Mouse (Mus musculus) thymus, adult 2 months (tissue): Measurements from ENCODE around the gene Eefsec. TPM values are rescaled to one million over a fixed set of nuclear protein-coding genes. Genes with fewer than 3 reads are reported as not detected.

Experiments
- DNase-seq: peaks from one replicate; pipeline ENCODE4 v3.0.0; 2021
- H3K27ac ChIP-seq: fragments of 200-500 bp; 2 replicates; pipeline ENCODE4 v1.5.1; 2012; ENCODE audit warnings: low read length, control low read depth; ENCODE audit not compliant: control insufficient read depth, insufficient read depth
- H3K27me3 ChIP-seq: fragments of 200-500 bp; 2 replicates; pipeline ENCODE4 v1.6.1; 2012; ENCODE audit warnings: mild to moderate bottlenecking, low read length, moderate library complexity, mixed read lengths; ENCODE audit not compliant: control insufficient read depth, insufficient read depth
- H3K36me3 ChIP-seq: fragments of 200-500 bp; 2 replicates; pipeline ENCODE4 v1.6.1; 2012; ENCODE audit warnings: mild to moderate bottlenecking, low read length, moderate library complexity; ENCODE audit not compliant: control insufficient read depth, insufficient read depth
- H3K4me1 ChIP-seq: fragments of 200-500 bp; replicated peaks from 2 replicates; pipeline ENCODE4 v1.6.1; 2012; ENCODE audit warnings: low read length; ENCODE audit not compliant: control insufficient read depth, insufficient read depth
- H3K4me3 ChIP-seq: fragments of 200-500 bp; 2 replicates; pipeline ENCODE4 v1.5.1; 2012; ENCODE audit warnings: mild to moderate bottlenecking, low read length, control low read depth, moderate library complexity; ENCODE audit not compliant: control insufficient read depth, insufficient read depth
- CTCF ChIP-seq: fragments of 200-500 bp; IDR thresholded peaks from 2 replicates; pipeline ENCODE4 v1.5.1; 2012; ENCODE audit warnings: mild to moderate bottlenecking, control low read depth, low read length, moderate library complexity, borderline replicate concordance; ENCODE audit not compliant: control insufficient read depth, poor library complexity, insufficient read depth; ENCODE audit errors: extremely low read depth
- POLR2A ChIP-seq: fragments of 200-500 bp; IDR thresholded peaks from 2 replicates; pipeline ENCODE4 v1.6.1; 2012; ENCODE audit warnings: mild to moderate bottlenecking, low read length, control low read depth, moderate library complexity; ENCODE audit not compliant: control insufficient read depth, poor library complexity, insufficient read depth; ENCODE audit errors: extremely low read depth
- WGBS: fragments of 180-500 bp; shearing (Covaris S2); methylation state at CpG from one replicate; pipeline ENCODE4 v1.1.7; 2018; 5-methylcytosine and 5-hydroxymethylcytosine counted together
- polyA plus RNA-seq: library from polyadenylated mRNA; depleted of rRNA; stranded (reverse); fragments of >200 nt; gene quantifications from 2 replicates; pipeline ENCODE4 v1.2.3, GENCODE M21; 2012

Eefsec gene
- polyA plus RNA-seq, 1 experiment = 79.5 TPM

DNA sequence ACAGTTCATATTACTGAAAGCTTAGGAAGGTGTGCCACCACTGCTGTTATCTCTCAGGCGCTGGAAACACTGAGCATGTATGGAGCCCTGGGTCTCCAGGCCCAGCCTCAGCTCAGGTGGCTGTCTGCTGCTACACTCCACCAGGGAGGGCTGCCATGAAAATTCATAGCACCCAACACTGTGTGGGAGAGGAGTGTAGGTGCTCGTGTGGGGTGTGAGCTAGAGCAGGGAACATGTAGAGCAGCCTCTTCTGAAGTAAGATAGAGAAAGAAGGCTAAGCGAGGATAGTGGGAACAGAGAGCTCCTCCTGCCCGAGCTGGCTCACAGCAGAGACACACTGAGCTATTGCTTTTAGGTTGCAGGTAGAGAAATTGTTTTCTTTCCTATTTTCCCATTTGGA is 170.1 kb downstream of the Eefsec start:
- Histone ChIP-seq H3K4me1 (no peaks in the 10 kb centered on the region), H3K36me3 (peaks cover 6% of the 10 kb centered on the region), H3K27me3 (no peaks in the 10 kb centered on the region), H3K27ac (no peak overlapping the region), H3K4me3 (no peak overlapping the region)
- TF ChIP-seq POLR2A (no peak), CTCF (no peak)
- DNase-seq = no peak
- 93% methylated on average over 4 of the region's 4 CpGs for WGBS

DNA sequence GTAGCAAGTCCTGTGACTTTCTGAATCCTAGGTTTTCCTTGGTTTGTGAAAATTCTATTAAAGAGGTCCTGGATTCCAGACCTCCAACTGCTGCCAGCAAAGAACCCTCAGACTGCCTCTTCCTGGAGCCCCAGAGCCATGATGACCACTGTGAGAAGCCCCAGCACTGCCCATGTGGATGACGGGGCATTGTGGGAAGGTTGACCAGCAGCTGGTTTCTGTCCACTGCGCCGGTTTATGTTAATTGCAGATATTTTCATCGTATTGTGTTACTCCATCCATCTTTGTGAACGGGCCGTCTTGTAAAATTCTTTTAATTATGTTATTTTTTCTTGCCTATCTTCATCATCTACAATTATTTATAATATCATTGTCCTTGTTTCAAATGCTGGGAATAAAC is 171.7 kb downstream of the Eefsec start:
- Histone ChIP-seq H3K4me3 (no peak overlapping the region), H3K27me3 (no peaks in the 10 kb centered on the region), H3K4me1 (no peaks in the 10 kb centered on the region), H3K27ac (no peak overlapping the region), H3K36me3 (no peaks in the 10 kb centered on the region; the same call in 1 of the 2 replicates)
- 98% methylated on average over 6 of the region's 6 CpGs for WGBS
- TF ChIP-seq POLR2A = no peak
- no peak for TF ChIP-seq CTCF
- no peak for DNase-seq

GRCm38 (mm10) chr6:88267970-88268369 is 178.4 kb downstream of the Eefsec start:
- no peak overlapping the region for H3K4me3 ChIP-seq
- 98% methylated on average over 2 of the region's 2 CpGs for WGBS

GRCm38 (mm10) chr6:88267068-88267467 is 179.3 kb downstream of the Eefsec start:
- TF ChIP-seq CTCF (no peak), POLR2A (no peak)
- Histone ChIP-seq H3K27ac (no peak overlapping the region), H3K4me1 (no peaks in the 10 kb centered on the region), H3K4me3 (no peak overlapping the region), H3K36me3 (no peaks in the 10 kb centered on the region), H3K27me3 (no peaks in the 10 kb centered on the region)
- DNase-seq = no peak
- WGBS = 93% methylated on average over 3 of the region's 3 CpGs

More at GRCm38 (mm10) chr6:88267970-88268369, 178.4 kb downstream of the Eefsec start:
- Histone ChIP-seq H3K27me3 (no peaks in the 10 kb centered on the region), H3K4me1 (no peaks in the 10 kb centered on the region), H3K36me3 (no peaks in the 10 kb centered on the region), H3K27ac (no peak overlapping the region)
- DNase-seq = no peak
- TF ChIP-seq CTCF (no peak), POLR2A (no peak)

DNA sequence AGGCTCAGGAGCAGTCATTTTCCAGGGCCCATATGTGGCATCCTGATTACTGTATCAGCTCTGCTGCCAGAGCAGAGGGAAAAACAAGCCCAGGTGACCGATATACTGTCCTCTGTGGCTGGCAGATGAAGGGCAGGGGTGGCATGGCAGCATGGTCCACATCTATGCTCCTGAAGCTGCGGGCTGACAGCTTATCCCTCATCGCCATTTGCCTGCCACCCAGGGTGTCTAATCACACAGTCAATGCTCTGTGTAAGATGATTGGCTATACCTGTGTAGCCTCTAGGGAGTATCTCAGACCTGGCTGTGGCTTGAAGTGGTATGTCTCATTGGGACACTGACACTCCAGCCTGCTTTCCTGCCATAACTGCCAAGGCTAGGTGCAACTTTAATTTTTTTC is 180.3 kb downstream of the Eefsec start:
- 95% methylated on average over 3 of the region's 3 CpGs for WGBS

DNA sequence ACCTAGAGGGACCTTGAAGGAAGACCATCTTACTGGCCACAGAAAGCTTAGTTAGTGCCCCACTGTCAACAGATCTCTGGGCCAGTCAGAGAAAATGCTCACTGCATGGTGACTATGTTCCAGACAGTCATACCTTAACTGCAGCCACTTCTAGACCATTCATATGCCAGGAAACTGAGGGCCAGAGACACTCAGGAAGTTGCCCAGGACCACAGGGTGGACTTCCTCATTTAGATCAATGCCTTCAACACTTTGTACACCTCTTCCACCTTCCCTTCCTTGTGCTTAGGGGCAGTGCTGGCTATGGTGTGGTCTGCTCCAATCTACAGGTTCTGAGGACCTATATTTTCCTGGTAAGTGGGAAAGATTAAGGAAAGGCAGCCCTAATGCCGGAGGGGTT is 181.0 kb downstream of the Eefsec start:
- TF ChIP-seq CTCF (no peak), POLR2A (no peak)
- Histone ChIP-seq H3K4me1 (no peaks in the 10 kb centered on the region), H3K36me3 (no peaks in the 10 kb centered on the region), H3K27ac (no peak overlapping the region), H3K4me3 (no peak overlapping the region), H3K27me3 (no peaks in the 10 kb centered on the region)
- no peak for DNase-seq
- 97% methylated on average over 1 of the region's 1 CpGs for WGBS

More for the DNA sequence above, 180.3 kb downstream of the Eefsec start:
- TF ChIP-seq CTCF = no peak
- TF ChIP-seq POLR2A = no peak
- H3K4me3 ChIP-seq = no peak overlapping the region
- H3K4me1 ChIP-seq = no peaks in the 10 kb centered on the region
- DNase-seq = no peak
- no peaks in the 10 kb centered on the region for H3K36me3 ChIP-seq
- no peaks in the 10 kb centered on the region for H3K27me3 ChIP-seq
- no peak overlapping the region for H3K27ac ChIP-seq

DNA sequence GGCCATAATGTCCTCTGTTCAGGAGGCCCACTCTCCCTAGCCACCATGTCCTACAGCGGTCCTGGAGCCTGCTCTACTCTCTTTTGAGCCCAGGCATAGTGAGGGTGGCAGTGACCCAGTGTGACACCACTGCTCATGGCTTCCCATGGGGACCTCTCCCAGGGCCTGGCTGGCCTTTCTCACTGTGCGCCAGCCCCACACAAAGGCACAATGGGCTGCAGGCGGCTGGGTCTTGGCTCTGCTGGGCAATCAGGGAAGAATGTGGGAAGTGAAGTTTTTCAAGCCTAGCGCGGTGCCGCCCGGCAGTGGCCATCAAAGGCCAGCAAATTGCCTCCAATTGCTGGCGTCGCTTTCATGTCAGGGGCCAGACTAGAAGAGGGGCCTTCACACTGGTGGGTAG is 184.2 kb downstream of the Eefsec start:
- TF ChIP-seq CTCF = no peak
- no peak for TF ChIP-seq POLR2A
- no peak for DNase-seq
- Histone ChIP-seq H3K27ac (no peak overlapping the region), H3K4me1 (no peaks in the 10 kb centered on the region), H3K27me3 (no peaks in the 10 kb centered on the region), H3K4me3 (no peak overlapping the region), H3K36me3 (peaks cover 3% of the 10 kb centered on the region; the same call in 1 of the 2 replicates)
- WGBS = 97% methylated on average over 9 of the region's 9 CpGs
